Mouse (Mus musculus): ENCODE measurements at regions not wholly inside any gene's neighbourhood (a gene's known extent, or its start where the extent isn't known, plus 50 kb on each side); places are given as distances from the start of the nearest gene placed in this dataset.

- peak in 1 of 2 experiments; percentile 2 for DNase-seq (ENCODE audit: low spot score in 2 of 2)
These were observed 454.6 kb upstream of the Ptprd start for GRCm38 (mm10) chr4:78666326-78666725.

DNA sequence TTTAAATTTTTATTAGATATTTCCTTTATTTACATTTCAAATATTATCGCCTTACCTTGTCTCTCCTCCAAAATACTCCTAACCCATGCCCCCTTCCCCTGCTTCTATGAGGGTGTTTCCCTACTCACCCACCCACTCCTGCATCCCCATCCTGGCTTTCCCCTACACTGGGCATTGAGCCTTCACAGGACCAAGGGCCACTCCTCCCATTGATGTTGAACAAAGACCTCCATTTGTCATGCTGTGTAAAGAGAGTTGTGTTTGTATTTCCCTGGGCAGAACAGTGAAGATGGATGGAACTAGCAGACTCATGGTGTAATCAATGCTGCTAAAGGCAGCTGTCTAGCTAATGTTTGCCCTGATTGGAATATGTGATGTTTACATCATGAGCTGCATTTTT is 431.0 kb upstream of the Ptprd start:
- DNase-seq (ENCODE audit: low spot score in 2 of 2): no peak

- peak; percentile 3 to 7 for DNase-seq (ENCODE audit: low spot score in 2 of 2)
These were observed 394.7 kb upstream of the Ptprd start for GRCm38 (mm10) chr4:78606461-78606830.

DNA sequence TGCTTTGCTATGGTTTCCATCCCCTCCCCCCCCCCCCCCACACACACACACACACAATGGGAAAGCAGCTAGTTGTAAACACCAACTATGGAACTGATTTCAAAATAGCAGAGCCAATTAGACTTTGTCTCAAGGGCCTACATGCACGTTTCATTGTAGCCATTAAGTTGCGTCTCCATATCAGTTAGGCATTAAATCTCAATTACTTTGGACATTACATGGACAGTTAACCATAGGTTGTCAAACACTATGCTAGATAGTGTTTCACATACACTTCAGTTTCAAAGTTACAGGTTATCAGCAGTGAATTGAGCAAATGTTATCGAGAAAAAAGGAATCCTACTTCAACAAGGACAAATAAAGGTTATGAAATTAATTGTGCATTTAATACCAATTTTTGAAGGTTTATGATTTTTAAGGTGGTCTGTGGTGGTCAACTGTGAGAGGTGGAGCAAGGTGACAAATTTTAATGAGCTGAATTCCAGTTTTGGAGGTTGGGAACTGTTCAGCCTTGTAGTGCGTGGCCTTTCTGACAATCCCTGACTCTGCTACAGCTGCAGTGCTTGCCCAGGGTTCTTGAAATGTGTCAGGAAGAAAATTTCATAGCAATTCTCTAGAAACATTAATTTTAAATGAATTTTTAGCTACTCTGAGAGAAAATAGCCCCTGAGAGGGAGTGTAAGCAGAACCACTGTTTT is 394.2 kb upstream of the Ptprd start:
- no peak for DNase-seq (ENCODE audit: low spot score in 2 of 2)

GRCm38 (mm10) chr4:78581590-78581989 is 369.8 kb upstream of the Ptprd start:
- peak in 1 of 2 experiments; percentile 2 for DNase-seq (ENCODE audit: low spot score in 2 of 2)

GRCm38 (mm10) chr4:78565356-78565755 is 353.6 kb upstream of the Ptprd start:
- peak in 1 of 2 experiments; percentile 5 for DNase-seq (ENCODE audit: low spot score in 2 of 2)

Data from layer of hippocampus, postnatal 14 days (tissue).